Mouse (Mus musculus) embryo, embryonic 11 days (tissue): ENCODE results near the gene Thbs2.
"Not testable (repeated sequence)": the region's sequence is repeated elsewhere in the genome, so short reads cannot be mapped to it uniquely, and the experiment has no call there.

ENCODE experiments used
- DNase-seq: peaks from one replicate; pipeline ENCODE4 v3.0.0-alpha.2; 2015

Gene Thbs2

GRCm38 (mm10) chr17:14624433-14624832 is 69.6 kb downstream of the Thbs2 start:
- DNase-seq, result peak; percentile 49

- not testable (repeated sequence) for DNase-seq
Measured at GRCm38 (mm10) chr17:14621006-14621405, 73.0 kb downstream of the Thbs2 start.

GRCm38 (mm10) chr17:14620037-14620436 is 74.0 kb downstream of the Thbs2 start:
- no peak for DNase-seq

- DNase-seq, result no peak
Measured at GRCm38 (mm10) chr17:14619038-14619437, 75.0 kb downstream of the Thbs2 start.
